Mouse (Mus musculus) stomach, postnatal 0 days (tissue): Measurements from ENCODE around the gene Haus3. TPM values are rescaled to one million over a fixed set of nuclear protein-coding genes. Genes with fewer than 3 reads are reported as not detected.

Experiments used
- ATAC-seq: fragments of 200-750 bp; cut with Nextera tagmentation; 2 replicates; pipeline ENCODE4 v1.8.0; 2017; ENCODE audit not compliant: low FRiP score, low TSS enrichment
- DNase-seq: peaks from one replicate; pipeline ENCODE4 v3.0.0-alpha.2; 2016; ENCODE audit warnings: low spot score
- H3K27ac ChIP-seq: fragments of 300-500 bp; sonication (generic); replicated peaks from 2 replicates; pipeline ENCODE4 v1.5.1; 2014; ENCODE audit warnings: mild to moderate bottlenecking, control low read depth
- H3K27me3 ChIP-seq: fragments of 300-500 bp; sonication (generic); 2 replicates; pipeline ENCODE4 v1.6.1; 2014; ENCODE audit warnings: low read length; ENCODE audit not compliant: control insufficient read depth, insufficient read depth
- H3K36me3 ChIP-seq: fragments of 300-500 bp; sonication (generic); 2 replicates; pipeline ENCODE4 v1.6.1; 2014; ENCODE audit warnings: low read length, mixed read lengths; ENCODE audit not compliant: control insufficient read depth, insufficient read depth
- H3K4me1 ChIP-seq: fragments of 300-500 bp; sonication (generic); replicated peaks from 2 replicates; pipeline ENCODE4 v1.6.1; 2014; ENCODE audit warnings: antibody characterized with exemption; ENCODE audit not compliant: control insufficient read depth, insufficient read depth
- H3K4me2 ChIP-seq: fragments of 300-500 bp; sonication (generic); replicated peaks from 2 replicates; pipeline ENCODE4 v1.6.1; 2014; ENCODE audit warnings: low read depth, mild to moderate bottlenecking, control low read depth, moderate library complexity
- H3K4me3 ChIP-seq: fragments of 300-500 bp; sonication (generic); 2 replicates; pipeline ENCODE4 v1.5.1; 2014; ENCODE audit warnings: low read depth, low read length, control low read depth
- H3K9ac ChIP-seq: fragments of 300-500 bp; sonication (generic); 2 replicates; pipeline ENCODE4 v1.6.1; 2014; ENCODE audit warnings: mild to moderate bottlenecking, low read length, control low read depth, mixed read lengths
- H3K9me3 ChIP-seq: fragments of 300-500 bp; sonication (generic); 2 replicates; pipeline ENCODE4 v1.6.1; 2016; ENCODE audit warnings: low read length; ENCODE audit not compliant: control insufficient read depth
- CTCF ChIP-seq: IDR thresholded peaks from 2 replicates; pipeline ENCODE4 v1.5.1; 2016; ENCODE audit warnings: antibody characterized with exemption, low read depth, mild to moderate bottlenecking, moderate library complexity
- EP300 ChIP-seq: optimal IDR thresholded peaks from 2 replicates; pipeline ENCODE3; 2016; ENCODE audit warnings: antibody characterized with exemption
- WGBS: fragments of 180-500 bp; shearing (Covaris S2); extraction: QIAGEN DNeasy Blood & Tissue Kit; methylation state at CpG from one replicate; pipeline ENCODE4 v1.1.7; 2014; 5-methylcytosine and 5-hydroxymethylcytosine counted together
- polyA plus RNA-seq: library from polyadenylated mRNA; unstranded; fragments of >200 nt; fragmentation: Nextera tagmentation; extraction: Ambion mirVana; gene quantifications from 2 replicates; pipeline ENCODE4 v1.2.1, GENCODE M21; 2015

Haus3 gene
- polyA plus RNA-seq, 1 experiment from 2014 or later = 12.3 TPM

- no peak overlapping the region for H3K4me2 ChIP-seq
- no peaks in the 10 kb centered on the region for H3K9me3 ChIP-seq
- H3K36me3 ChIP-seq = no peaks in the 10 kb centered on the region
- H3K4me3 ChIP-seq = no peak overlapping the region
- H3K9ac ChIP-seq = no peak overlapping the region
- H3K27ac ChIP-seq = no peak overlapping the region
- TF ChIP-seq CTCF (no peak), EP300 (no peak)
- no peak for DNase-seq
- no peaks in the 10 kb centered on the region for H3K27me3 ChIP-seq
- no peaks in the 10 kb centered on the region for H3K4me1 ChIP-seq
- WGBS = 73% methylated on average over 2 of the region's 2 CpGs
- no peak for ATAC-seq
Observed at GRCm38 (mm10) chr5:34132731-34133130, 36.6 kb downstream of the Haus3 start.

- Histone ChIP-seq H3K27me3 (no peaks in the 10 kb centered on the region), H3K4me3 (no peak overlapping the region), H3K9me3 (no peaks in the 10 kb centered on the region), H3K4me2 (no peak overlapping the region), H3K9ac (no peak overlapping the region), H3K27ac (no peak overlapping the region), H3K4me1 (no peaks in the 10 kb centered on the region), H3K36me3 (no peaks in the 10 kb centered on the region)
- DNase-seq (peak; percentile 18), ATAC-seq (no peak)
- TF ChIP-seq CTCF (no peak), EP300 (no peak)
- WGBS = 0% methylated on average over 1 of the region's 1 CpGs
Observed at GRCm38 (mm10) chr5:34124131-34124530, 45.2 kb downstream of the Haus3 start.

GRCm38 (mm10) chr5:34119121-34119856 is 50.0 kb downstream of the Haus3 start:
- Histone ChIP-seq H3K9me3 (no peaks in the 10 kb centered on the region), H3K36me3 (no peaks in the 10 kb centered on the region), H3K4me3 (no peak overlapping the region), H3K9ac (no peak overlapping the region), H3K4me1 (no peaks in the 10 kb centered on the region), H3K4me2 (no peak overlapping the region), H3K27ac (no peak overlapping the region), H3K27me3 (no peaks in the 10 kb centered on the region)
- 59% methylated on average over 3 of the region's 3 CpGs for WGBS
- no peak for DNase-seq
- TF ChIP-seq EP300 = no peak
- no peak for TF ChIP-seq CTCF
- ATAC-seq = no peak

GRCm38 (mm10) chr5:34105681-34106080 is 63.6 kb downstream of the Haus3 start:
- no peak overlapping the region for H3K27ac ChIP-seq
- H3K4me1 ChIP-seq = no peaks in the 10 kb centered on the region
- no peak overlapping the region for H3K4me2 ChIP-seq
- WGBS = 59% methylated on average over 1 of the region's 1 CpGs
- H3K27me3 ChIP-seq = no peaks in the 10 kb centered on the region
- no peak for ATAC-seq
- H3K9ac ChIP-seq = no peak overlapping the region
- TF ChIP-seq EP300 (no peak), CTCF (no peak)
- H3K4me3 ChIP-seq = no peak overlapping the region
- H3K9me3 ChIP-seq = no peaks in the 10 kb centered on the region
- no peak for DNase-seq
- H3K36me3 ChIP-seq = no peaks in the 10 kb centered on the region

Other genes with a start within 250 kb of the Haus3 start
- 20.4 and 20.5 TPM in 2 replicates for gene Nelfa, start 233.1 kb downstream of the Haus3 start, polyA plus RNA-seq
- gene Gm1673, start 186.1 kb downstream of the Haus3 start, polyA plus RNA-seq = 27.7 and 28.5 TPM in 2 replicates
- 0.13 and 0.15 TPM in 2 replicates for gene Nat8l, start 173.5 kb downstream of the Haus3 start, polyA plus RNA-seq
- 0.07 and 0.19 TPM in 2 replicates for gene Poln, start 79 bp downstream of the Haus3 start, polyA plus RNA-seq
- gene Mxd4, start 18.2 kb upstream of the Haus3 start, polyA plus RNA-seq = 20.1 and 21.2 TPM in 2 replicates
- 0.27 and 0.29 TPM in 2 replicates for gene Zfyve28, start 118.9 kb upstream of the Haus3 start, polyA plus RNA-seq
- 0.04 TPM in 1 of 2 replicates, not detected in the other for gene Cfap99, start 119.1 kb upstream of the Haus3 start, polyA plus RNA-seq
- gene Rnf4, start 166.8 kb upstream of the Haus3 start, polyA plus RNA-seq = 85.2 and 85.7 TPM in 2 replicates
- 3.2 and 3.5 TPM in 2 replicates for gene Fam193a, start 200.4 kb upstream of the Haus3 start, polyA plus RNA-seq